Mouse (Mus musculus) left cerebral cortex, postnatal 10 days (tissue): Measurements from ENCODE around the gene Pde11a. TPM values are rescaled to one million over a fixed set of nuclear protein-coding genes. Genes with fewer than 3 reads are reported as not detected.

Experiments
- DNase-seq, 2 experiments: peaks; one replicate each; pipeline ENCODE4 v3.0.0; 2021 to 2022; ENCODE audit warnings: low spot score in 2 of 2, mixed read lengths in 1 of 2; ENCODE audit errors: extremely low spot score in 1 of 2
- intact Hi-C: fragments of 180-260 bp; cut with DNase I; formaldehyde crosslinking; loops from one replicate; pipeline ENCODE4 v1.15.1; 2025
- total RNA-seq, 2 experiments: library from RNA; stranded (reverse); gene quantifications; 2 replicates each; pipeline ENCODE4 v1.2.3; 2021

The Pde11a gene
- total RNA-seq, 2 experiments from 2014 or later, result 1.8 to 2.6 TPM

DNA sequence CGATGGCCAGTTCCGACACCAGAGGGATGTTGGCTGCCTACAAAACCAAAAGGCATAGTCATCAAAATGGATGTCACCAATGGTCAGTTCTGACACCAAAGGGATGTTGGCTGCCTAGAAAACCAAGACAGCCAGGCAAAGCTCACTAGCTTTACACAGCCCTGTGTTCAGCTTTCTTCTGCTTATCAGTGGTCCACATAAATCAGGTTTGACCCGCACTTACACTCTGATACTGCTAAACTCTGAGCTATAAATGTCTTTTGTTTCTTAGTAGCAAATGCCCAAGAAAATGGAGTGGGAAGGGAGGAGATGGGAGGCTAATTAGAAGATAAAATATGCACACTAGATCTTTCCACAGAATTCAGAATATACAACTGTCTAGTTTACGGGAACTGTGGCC lies 262.5 kb downstream of the Pde11a start:
- no peak for DNase-seq

DNA sequence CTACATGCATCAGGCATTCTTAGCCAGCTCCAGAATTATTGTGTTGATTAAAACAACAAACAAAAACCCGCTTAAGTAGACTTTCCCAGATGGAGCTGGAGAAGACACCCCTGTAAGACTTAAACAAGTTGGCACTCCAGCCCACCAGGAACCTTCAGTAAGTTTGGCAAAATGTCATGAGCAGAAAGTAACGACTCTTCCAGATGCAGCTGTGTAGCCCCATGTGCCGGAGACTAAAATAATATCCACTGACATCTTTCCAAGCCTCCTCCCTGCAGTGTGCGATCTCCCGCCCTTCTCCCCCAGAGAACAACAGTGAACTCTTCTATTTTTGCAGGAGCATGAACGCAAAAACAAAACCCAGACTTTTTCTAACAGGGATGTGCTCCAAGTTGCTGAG lies 265.5 kb downstream of the Pde11a start:
- intact Hi-C loops, result loop anchor here (5.0 to 10.0 kb wide), 3 partner anchors 186 to 466 kb away; no protein-coding TSS in a partner anchor
- DNase-seq, result no peak

More for the DNA sequence above, 262.5 kb downstream of the Pde11a start:
- intact Hi-C loops, result loop anchor here (10.0 kb wide), 1 partner anchor 291 kb away; no protein-coding TSS in a partner anchor

GRCm38 (mm10) chr2:76070432-76071306 lies 267.9 kb downstream of the Pde11a start:
- intact Hi-C loops, result loop anchor here (5.0 to 10.0 kb wide), 3 partner anchors 183 to 463 kb away; no protein-coding TSS in a partner anchor

GRCm38 (mm10) chr2:76069238-76069637 lies 269.3 kb downstream of the Pde11a start:
- intact Hi-C loops, result no loop called here
- DNase-seq, result no peak

More at GRCm38 (mm10) chr2:76070432-76071306, 267.9 kb downstream of the Pde11a start:
- DNase-seq, result peak; percentile 53 to 72

- intact Hi-C loops, result no loop called here
- DNase-seq, result no peak
These were observed 270.4 kb downstream of the Pde11a start for GRCm38 (mm10) chr2:76068155-76068554.

DNA sequence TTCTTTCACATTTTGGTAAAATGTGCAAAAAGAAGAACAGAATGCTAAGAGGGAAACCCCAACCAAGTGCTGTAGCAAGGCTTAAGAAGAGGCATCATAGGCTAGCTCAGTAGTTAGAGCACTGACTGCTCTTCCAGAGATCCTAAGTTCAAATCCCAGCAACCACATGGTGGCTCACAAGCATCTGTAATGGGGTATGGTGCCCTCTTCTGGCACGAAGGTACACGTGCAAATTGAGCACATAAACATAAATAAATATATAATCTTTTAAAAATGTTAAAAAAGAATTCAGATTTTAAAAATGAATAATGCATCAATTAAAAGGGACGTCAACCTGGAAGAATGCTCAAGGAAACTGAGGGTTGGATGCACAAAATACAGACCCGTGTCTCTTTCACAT lies 271.4 kb downstream of the Pde11a start:
- intact Hi-C loops, result loop anchor here (2.0 kb wide), 1 partner anchor 82 kb away; no protein-coding TSS in a partner anchor
- no peak for DNase-seq

DNA sequence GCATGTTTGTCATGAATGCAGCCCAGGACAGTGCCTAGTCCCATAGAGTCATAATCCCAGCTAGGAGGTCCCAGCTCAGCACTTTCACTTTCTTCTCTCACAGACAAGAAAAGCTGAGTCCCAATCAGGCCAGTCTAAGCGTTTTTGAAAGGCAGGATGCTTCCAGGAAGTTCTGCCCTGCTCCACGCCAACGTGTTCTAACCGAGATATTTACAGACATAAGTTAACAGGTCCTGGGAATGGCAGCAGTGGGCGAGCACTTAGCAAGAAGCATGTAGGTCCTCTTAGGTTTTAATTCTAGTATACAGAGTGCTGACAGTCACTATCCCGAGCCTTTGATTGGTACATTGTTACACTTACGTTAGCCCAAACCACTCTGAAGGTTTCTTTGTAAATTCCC lies 273.3 kb downstream of the Pde11a start:
- no peak for DNase-seq
- intact Hi-C loops, result no loop called here

DNA sequence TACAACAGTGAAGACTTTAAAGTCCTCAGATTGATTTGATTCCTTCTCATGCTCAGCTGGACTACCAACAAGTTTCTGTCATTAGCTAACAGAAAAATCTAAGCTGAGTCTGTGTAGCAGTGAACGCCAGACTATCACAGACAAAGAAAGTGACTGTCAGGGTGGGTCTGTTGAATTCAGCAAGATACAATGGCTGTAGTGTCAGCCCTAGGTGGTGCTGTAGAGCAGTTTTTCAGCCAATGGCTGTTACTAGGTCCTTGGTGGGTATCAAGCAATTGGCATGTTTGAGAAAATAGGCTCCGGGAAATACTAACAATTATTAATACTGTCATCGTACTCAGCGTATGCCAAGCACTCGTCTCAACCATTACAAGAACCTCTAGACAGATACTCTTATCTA lies 274.5 kb downstream of the Pde11a start:
- no peak for DNase-seq
- intact Hi-C loops, result no loop called here

GRCm38 (mm10) chr2:76060207-76060606 lies 278.4 kb downstream of the Pde11a start:
- intact Hi-C loops, result no loop called here
- DNase-seq, result no peak

DNA sequence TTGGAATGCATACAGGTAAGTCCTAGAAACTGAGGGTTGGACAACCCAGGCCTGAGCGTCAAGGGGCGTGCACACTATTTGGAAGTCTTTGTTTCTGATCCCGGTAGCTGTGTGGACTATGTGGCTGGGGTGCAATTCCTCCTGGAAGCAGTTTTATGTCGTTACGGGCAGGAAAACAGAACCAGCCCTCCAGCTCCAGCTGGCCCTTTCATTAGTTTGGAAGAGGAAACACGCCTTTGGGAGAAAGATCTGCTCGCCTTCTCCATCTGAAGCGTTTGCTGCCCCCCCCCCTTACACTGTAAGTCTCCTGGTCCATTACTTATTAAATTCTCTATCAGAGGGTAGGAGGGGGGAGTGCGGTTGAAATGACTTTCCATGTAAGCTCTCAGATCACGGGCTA lies 279.0 kb downstream of the Pde11a start:
- DNase-seq, result no peak
- intact Hi-C loops, result no loop called here

DNA sequence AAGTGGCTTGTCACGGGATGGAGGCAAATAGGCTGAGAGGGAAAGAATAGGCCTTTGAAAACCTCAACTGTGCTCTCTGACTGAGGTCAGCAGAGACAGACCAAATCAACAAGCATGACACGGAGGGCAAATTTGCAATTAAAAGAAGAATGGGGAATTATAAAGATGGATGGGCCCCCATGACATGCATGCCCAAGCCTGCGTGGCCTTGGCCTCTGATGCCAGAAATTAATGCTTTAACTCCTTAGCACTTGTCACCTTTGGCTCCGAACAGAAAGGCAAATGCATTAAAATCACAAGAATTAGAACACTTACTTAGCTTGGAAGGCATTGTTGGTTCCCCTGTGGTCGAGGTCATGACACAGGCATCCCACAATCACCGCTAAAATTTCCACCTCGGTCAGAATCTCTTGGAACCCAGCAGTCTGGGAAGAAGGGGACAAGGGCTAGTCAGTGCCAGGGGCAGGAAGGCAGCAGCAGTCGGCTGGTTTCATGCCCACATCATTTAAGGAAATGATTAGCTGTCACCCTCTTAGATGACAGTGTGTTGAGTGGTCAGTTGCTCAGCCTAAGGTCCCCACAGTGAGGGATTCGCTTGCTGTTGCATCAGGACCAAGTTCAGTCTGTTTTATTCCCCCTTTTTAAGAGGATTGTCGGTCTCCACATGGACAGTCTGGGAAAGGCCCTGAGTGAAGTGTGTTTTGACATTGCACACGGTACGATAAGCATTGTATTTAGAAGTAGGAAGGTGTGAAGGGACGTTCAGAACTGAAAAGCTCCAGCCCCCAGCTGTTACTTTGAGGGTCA lies 279.7 kb downstream of the Pde11a start:
- intact Hi-C loops, result no loop called here

DNA sequence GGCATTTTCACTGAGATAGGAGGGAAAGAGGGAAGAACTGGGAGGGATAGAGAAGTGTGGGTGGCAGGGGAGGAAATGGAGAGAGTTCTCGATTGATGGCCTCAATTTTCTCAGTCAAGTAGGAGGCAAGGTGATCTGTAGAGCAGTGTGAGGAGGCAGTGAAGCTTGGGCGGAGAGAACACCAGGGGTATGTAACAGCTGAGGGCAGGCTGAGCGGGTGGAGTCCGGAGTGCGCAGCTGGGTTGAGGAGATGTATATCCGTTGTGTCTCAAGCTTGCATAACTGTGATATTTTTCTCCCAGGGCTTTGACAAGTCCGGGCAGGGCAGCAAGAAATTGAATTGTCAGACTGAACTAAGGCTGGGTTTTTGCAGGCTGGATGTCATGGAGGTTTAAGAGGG lies 281.0 kb downstream of the Pde11a start:
- intact Hi-C loops, result no loop called here
- no peak for DNase-seq

More for the DNA sequence above, 279.7 kb downstream of the Pde11a start:
- DNase-seq, result no peak

DNA sequence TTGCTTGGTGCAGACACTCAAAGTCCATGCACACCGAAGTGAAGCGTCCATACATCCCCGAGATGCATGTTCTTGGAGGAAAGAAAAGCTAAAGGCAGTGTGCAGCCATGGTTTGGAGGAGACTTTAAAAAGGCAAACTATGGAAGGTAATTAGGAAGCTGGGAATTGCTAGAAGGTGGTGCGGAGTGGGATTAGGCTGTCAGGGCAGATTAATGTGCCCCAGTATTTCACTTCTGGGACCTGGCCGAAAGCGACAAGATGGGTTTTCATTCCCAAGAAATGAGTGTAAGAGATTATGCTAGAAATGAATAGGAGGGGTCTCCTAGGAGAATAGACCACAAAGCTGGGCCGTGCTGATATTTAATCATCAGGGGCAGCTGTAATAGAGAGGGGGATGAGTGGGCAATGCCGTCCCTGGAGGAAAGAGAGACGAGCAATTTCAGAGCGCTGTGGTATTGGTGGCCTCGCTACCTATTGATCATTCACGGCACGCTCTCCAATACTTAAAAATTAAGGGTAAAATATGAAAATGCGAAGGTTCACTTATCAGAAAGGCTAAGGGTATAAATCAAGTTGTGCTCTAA lies 284.7 kb downstream of the Pde11a start:
- no peak for DNase-seq
- intact Hi-C loops, result no loop called here

DNA sequence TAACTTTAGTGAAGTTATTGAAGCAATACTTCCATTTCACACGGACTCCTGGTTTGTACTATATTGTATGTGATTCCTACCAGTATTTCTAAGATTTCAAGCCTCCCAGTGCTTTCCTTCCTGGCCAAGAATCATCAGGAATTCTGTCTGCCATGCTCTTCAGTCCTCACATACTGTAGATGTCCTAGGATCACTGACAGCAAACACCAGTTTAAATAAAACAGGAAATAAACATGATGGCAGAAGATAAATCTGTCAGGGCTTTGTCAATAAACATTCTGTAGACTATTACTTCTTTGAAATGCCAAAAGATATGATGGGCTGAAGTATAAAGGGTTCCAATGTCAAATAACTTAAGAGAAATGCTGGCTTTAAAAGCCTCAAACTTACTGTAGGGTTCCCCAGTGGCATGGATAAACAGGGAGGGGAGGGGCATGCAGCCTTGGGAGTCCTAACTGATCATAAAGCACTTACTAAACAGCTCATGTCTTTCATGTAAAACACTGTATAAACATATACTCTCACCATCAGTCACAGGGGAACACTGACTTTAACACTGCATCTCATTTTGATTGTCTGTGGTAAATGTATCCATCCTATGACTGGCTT lies 285.6 kb downstream of the Pde11a start:
- intact Hi-C loops, result no loop called here

DNA sequence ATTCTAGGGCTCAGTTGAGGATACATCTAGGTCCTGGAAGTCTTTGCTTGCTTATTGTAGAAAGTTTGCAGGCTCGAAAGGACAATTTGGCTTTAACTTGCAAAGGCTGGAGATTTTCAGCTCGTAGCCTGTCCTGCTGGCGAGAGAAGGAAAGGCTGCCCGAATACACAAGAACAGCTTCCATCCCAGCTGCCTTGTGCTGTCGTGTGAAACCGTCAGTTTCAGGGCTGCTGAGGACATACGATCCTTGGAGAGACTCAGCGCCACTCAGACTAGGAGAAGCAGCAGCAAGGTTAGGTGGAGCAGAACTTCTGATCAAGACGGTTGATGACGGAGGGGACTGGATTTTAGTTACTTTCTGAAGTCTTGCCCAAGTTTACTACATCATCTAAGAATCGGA lies 287.2 kb downstream of the Pde11a start:
- intact Hi-C loops, result no loop called here
- no peak for DNase-seq

More for the DNA sequence above, 285.6 kb downstream of the Pde11a start:
- no peak for DNase-seq

DNA sequence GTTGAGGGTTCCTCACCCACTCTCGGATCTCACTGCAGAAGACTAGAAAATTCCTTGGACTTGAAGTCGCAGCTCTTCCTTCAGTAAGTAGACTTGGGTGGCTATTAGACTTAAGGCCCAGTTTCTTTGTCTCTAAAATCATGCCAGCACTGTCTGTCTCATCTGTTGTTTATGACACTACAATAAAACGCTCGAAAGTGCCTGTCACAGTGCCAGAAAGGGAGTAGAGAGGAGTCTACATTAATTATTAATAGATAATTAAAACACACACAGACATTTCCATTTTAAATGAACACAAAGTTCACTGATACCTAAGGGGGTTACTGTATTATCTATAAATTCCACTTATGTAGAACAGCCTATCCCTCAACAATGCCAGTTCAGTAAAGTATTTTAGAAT lies 287.7 kb downstream of the Pde11a start:
- intact Hi-C loops, result no loop called here

GRCm38 (mm10) chr2:76050092-76050491 lies 288.5 kb downstream of the Pde11a start:
- DNase-seq, result no peak
- intact Hi-C loops, result no loop called here

More for the DNA sequence above, 287.7 kb downstream of the Pde11a start:
- DNase-seq, result no peak

DNA sequence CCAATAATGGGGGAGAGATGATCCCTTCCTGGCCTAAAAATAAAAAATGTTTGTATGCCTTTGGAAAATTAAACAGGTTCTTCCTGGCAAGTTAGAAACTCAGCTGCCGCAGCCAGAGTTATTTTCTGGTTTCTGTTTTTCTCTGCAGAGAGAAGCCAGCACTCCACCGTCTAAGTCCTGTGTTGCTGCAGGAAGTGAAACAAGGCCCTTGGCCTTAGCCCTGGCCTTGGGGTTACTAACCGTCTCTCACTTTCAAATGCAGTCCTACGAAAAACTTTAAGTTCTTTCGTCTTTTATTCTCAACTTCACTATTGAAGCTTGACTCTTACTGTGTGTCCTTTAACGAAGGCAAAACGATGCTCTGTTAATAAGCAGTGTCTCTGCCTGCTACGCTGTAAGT lies 289.0 kb downstream of the Pde11a start:
- intact Hi-C loops, result no loop called here

DNA sequence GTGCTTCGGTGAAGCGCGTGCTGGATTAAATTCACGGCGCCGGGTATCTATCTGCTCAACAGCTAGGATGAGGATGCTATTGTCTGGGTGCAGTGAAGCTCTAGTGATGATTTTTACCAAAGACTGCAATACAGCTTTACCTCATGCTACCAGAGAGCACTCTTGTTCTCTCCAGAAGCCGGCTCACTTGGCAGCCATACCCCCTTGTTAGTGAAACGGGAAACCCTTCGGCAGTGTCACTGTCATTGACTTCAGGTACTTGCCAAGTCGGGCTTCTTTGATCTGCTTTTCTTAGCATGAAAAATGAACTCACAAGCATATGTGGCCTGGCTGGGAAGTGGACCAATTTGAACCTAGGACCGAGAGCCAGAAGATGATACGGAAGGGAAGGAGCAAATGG lies 290.8 kb downstream of the Pde11a start:
- intact Hi-C loops, result no loop called here
- DNase-seq, result no peak

More for the DNA sequence above, 289.0 kb downstream of the Pde11a start:
- DNase-seq, result no peak
